Mouse (Mus musculus) bone marrow macrophage, adult 2 months (primary cell): ENCODE measurements around the gene Thoc3.

Experiments
- CTCF ChIP-seq: IDR thresholded peaks from 2 replicates; pipeline ENCODE4 v1.5.1; 2012; ENCODE audit warnings: low read depth, mild to moderate bottlenecking, low read length, moderate library complexity
- POLR2A ChIP-seq: IDR thresholded peaks from 2 replicates; pipeline ENCODE4 v1.6.1; 2012; ENCODE audit warnings: mild to moderate bottlenecking, low read depth, low read length, borderline replicate concordance

- no peak for TF ChIP-seq POLR2A
- no peak for TF ChIP-seq CTCF
These were observed 25.0 kb downstream of the Thoc3 start for GRCm38 (mm10) chr13:54443693-54444092.
